Mouse (Mus musculus) spleen, adult 2 months (tissue): ENCODE measurements around the gene Cntn2. TPM values are rescaled to one million over a fixed set of nuclear protein-coding genes. Genes with fewer than 3 reads are reported as not detected.

ENCODE experiments used
- DNase-seq, 2 experiments: peaks; one replicate each; pipeline versions ENCODE4 v3.0.0 to v3.0.0-alpha.2; 2012 to 2021; ENCODE audit warnings: low spot score in 2 of 2, low read depth in 1 of 2
- H3K27ac ChIP-seq: fragments of 200-500 bp; 2 replicates; pipeline ENCODE4 v1.5.1; 2012; ENCODE audit warnings: low read length, inconsistent platforms; ENCODE audit not compliant: insufficient read depth
- H3K27me3 ChIP-seq: fragments of 200-500 bp; 2 replicates; pipeline ENCODE4 v1.6.1; 2012; ENCODE audit warnings: mild to moderate bottlenecking, moderate library complexity, low read length, inconsistent platforms; ENCODE audit not compliant: control insufficient read depth, insufficient read depth
- H3K36me3 ChIP-seq: fragments of 200-500 bp; 2 replicates; pipeline ENCODE4 v1.6.1; 2012; ENCODE audit warnings: mild to moderate bottlenecking, low read length, inconsistent platforms; ENCODE audit not compliant: control insufficient read depth, insufficient read depth
- H3K4me1 ChIP-seq: fragments of 200-500 bp; 2 replicates; pipeline ENCODE4 v1.6.1; 2011; ENCODE audit warnings: inconsistent platforms; ENCODE audit not compliant: control insufficient read depth, insufficient read depth, insufficient read length
- H3K4me3 ChIP-seq: fragments of 200-500 bp; 2 replicates; pipeline ENCODE4 v1.5.1; 2011; ENCODE audit warnings: mild to moderate bottlenecking, inconsistent platforms; ENCODE audit not compliant: insufficient read depth, insufficient read length; ENCODE audit errors: extremely low read depth
- CTCF ChIP-seq: fragments of 200-500 bp; IDR thresholded peaks from 2 replicates; pipeline ENCODE4 v1.5.1; 2011; ENCODE audit warnings: mild to moderate bottlenecking, inconsistent platforms; ENCODE audit not compliant: insufficient read depth, insufficient read length, insufficient replicate concordance; ENCODE audit errors: extremely low read depth
- POLR2A ChIP-seq: fragments of 200-500 bp; IDR thresholded peaks from 2 replicates; pipeline ENCODE4 v1.6.1; 2011; ENCODE audit warnings: low read depth, low read length, inconsistent platforms
- WGBS: fragments of 180-500 bp; shearing (Covaris S2); methylation state at CpG from one replicate; pipeline ENCODE4 v1.1.7; 2018; 5-methylcytosine and 5-hydroxymethylcytosine counted together
- polyA plus RNA-seq: library from polyadenylated mRNA; depleted of rRNA; stranded (reverse); fragments of >200 nt; gene quantifications from 2 replicates; pipeline ENCODE4 v1.2.3, GENCODE M21; 2012

Gene Cntn2
- polyA plus RNA-seq, 1 experiment, result not detected

DNA sequence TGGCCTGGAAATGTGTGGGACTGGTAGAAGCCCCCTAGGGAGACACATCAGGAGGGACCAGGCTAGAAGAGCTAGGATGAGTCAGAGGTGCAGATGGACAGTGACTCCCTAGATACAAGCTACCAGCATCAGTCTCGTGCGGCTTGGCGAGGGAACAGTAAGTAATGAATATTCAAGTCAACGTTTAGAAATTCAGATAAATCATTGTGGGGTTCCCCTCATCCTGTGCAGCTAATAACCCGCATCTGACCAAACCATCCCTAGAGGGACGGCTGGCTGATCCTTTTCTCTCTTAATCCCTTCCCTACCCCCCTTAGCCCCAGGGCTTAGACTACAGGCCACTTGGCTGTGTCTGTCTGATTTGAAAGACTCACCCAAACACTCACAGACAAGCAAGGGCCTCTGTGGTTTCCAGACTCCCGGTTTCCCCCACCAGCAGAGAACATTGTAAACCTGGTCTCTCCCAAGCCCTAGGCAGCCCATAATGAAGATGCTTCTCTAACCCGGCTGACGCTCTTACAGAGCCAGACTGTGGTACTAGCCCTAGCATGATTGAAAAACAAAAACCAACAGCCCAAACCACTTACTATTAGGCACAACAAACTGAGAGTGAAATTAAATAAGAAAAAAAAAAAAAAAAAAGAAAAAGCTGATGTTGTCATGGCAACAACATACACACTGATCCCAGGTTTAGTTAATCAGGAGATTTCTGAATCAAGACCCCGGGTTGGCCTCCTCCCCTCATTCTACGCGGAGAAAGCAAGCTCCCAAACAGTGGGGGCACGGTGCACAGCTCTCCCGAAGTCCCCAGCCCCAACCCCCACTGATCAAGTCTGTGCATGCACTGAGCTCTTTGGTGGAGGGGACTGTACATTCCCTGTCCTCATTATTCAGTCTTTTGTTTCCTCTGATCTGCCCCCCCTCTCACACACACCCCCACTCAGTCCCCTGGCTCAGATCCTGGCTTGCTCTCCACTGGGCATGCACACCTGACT is 39.1 kb upstream of the Cntn2 start:
- Histone ChIP-seq H3K36me3 (no peaks in the 10 kb centered on the region), H3K4me1 (no peaks in the 10 kb centered on the region), H3K4me3 (no peak overlapping the region), H3K27me3 (no peaks in the 10 kb centered on the region), H3K27ac (no peak overlapping the region)
- WGBS, result 76% methylated on average over 14 of the region's 14 CpGs
- no peak for DNase-seq
- no peak for TF ChIP-seq CTCF
- no peak for TF ChIP-seq POLR2A

DNA sequence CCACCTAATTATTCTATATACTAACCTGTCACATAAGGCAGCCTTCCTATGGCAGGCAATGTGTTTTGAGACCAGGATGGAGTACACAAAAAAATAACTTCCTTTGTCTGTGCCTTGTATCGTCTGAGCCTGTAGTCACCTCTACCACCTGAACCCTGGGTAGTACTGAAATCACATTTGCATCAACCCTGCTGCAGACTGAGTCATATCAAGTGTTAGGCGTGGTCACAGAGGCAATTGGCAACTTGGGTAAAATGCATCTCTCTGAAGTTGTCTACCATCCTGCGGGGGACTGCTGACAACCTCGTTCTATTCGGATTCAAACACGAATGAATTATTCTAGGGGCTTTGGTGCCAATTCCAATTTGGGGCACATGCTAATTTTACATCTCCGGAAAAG is 37.0 kb upstream of the Cntn2 start:
- WGBS, result 86% methylated on average over 7 of the region's 7 CpGs
- Histone ChIP-seq H3K4me3 (no peak overlapping the region), H3K36me3 (no peaks in the 10 kb centered on the region), H3K27me3 (no peaks in the 10 kb centered on the region), H3K27ac (no peak overlapping the region), H3K4me1 (no peaks in the 10 kb centered on the region)
- no peak for DNase-seq
- TF ChIP-seq POLR2A (no peak), CTCF (no peak)

DNA sequence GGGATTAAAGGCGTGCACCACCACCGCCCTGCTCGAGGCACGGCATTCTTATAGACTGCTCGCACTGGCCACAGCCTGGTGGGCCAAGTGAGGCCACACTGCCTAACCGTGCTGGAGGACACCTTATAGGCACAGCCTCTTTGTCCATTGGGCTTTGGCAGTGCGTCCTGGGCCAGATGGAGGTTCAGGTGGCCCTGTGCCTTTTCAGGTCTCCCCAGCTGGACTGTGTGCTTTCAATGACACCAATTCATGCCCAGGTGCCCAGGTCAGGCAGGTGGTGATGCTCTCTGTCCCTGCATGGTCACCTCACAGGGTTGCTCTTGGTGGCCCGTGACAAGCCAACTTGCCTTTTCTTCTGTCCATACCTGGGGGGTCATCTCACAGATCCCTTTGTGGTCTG is 33.8 kb upstream of the Cntn2 start:
- TF ChIP-seq POLR2A (no peak), CTCF (no peak)
- Histone ChIP-seq H3K27ac (no peak overlapping the region), H3K4me3 (no peak overlapping the region), H3K36me3 (no peaks in the 10 kb centered on the region), H3K4me1 (no peaks in the 10 kb centered on the region), H3K27me3 (no peaks in the 10 kb centered on the region)
- DNase-seq, result no peak
- WGBS, result 90% methylated on average over 8 of the region's 8 CpGs

DNA sequence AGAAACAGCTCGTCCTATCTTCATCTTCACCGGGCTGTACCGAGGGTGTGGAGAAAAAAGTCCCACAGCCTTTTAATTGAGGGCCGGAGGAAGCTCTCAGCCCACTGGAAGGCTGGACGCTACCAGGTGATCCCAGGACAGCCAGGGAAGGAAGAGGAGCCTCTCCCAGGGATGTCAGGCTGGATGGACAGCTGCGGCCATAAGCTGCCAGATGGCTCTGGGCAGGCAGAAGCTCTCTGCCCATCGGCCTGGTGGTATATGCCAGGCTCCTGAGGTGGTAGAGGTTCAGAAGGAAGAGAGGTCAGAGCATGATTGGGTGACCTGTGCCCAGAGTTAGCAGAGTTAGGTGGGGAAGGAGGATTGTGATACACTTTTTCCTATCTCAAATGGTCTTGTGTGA is 29.8 kb upstream of the Cntn2 start:
- TF ChIP-seq CTCF (no peak), POLR2A (no peak)
- Histone ChIP-seq H3K27me3 (no peaks in the 10 kb centered on the region), H3K4me1 (no peaks in the 10 kb centered on the region), H3K36me3 (no peaks in the 10 kb centered on the region), H3K27ac (no peak overlapping the region), H3K4me3 (no peak overlapping the region)
- 88% methylated on average over 7 of the region's 7 CpGs for WGBS
- DNase-seq, result no peak

DNA sequence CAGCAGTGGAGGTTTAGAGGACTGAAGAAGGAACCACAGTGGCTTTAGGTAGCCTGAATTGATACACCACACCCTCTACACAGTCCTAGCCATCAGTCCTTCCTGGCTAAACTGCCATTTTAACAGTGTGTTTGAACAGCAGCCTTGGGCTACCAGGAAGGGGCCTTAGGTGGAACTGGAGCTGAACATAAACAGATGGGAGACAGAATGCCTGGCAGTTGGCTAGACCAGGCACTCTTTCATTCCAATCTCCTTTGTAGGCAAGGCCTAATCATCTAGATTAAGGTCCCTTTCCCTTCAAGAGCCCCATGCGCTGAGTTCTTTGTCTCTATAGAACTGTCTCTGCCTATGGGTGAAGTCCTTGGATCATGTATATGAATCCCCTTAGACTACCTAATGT is 28.6 kb upstream of the Cntn2 start:
- Histone ChIP-seq H3K4me1 (no peaks in the 10 kb centered on the region), H3K36me3 (no peaks in the 10 kb centered on the region), H3K27ac (no peak overlapping the region), H3K27me3 (no peaks in the 10 kb centered on the region), H3K4me3 (no peak overlapping the region)
- DNase-seq, result no peak
- WGBS, result 92% methylated on average over 1 of the region's 1 CpGs
- TF ChIP-seq CTCF, result no peak
- TF ChIP-seq POLR2A, result no peak

DNA sequence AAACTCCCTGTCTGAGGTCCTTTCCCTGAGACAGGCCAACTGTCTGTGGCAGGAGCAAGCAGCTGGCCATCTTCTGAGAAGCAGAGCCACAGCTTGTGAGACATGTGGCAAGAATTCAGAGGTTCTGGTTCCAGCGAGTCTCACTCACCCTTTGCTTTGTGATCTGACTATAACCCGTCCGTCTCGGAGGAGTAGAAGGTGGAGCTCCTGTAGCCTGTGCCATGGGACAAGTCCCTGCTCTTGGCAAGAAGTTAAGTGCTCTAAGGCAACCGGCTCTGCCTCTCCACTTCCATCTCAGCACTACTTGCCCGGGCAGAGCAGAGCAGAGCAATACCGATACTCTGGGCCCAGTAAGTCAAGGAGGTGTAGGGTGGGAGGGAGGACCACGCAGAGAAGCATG is 27.9 kb upstream of the Cntn2 start:
- no peaks in the 10 kb centered on the region for H3K27me3 ChIP-seq
- H3K36me3 ChIP-seq, result no peaks in the 10 kb centered on the region
- no peak for TF ChIP-seq POLR2A
- TF ChIP-seq CTCF, result no peak
- WGBS, result 86% methylated on average over 8 of the region's 8 CpGs
- DNase-seq, result no peak
- no peaks in the 10 kb centered on the region for H3K4me1 ChIP-seq
- H3K4me3 ChIP-seq, result no peak overlapping the region
- H3K27ac ChIP-seq, result no peak overlapping the region

DNA sequence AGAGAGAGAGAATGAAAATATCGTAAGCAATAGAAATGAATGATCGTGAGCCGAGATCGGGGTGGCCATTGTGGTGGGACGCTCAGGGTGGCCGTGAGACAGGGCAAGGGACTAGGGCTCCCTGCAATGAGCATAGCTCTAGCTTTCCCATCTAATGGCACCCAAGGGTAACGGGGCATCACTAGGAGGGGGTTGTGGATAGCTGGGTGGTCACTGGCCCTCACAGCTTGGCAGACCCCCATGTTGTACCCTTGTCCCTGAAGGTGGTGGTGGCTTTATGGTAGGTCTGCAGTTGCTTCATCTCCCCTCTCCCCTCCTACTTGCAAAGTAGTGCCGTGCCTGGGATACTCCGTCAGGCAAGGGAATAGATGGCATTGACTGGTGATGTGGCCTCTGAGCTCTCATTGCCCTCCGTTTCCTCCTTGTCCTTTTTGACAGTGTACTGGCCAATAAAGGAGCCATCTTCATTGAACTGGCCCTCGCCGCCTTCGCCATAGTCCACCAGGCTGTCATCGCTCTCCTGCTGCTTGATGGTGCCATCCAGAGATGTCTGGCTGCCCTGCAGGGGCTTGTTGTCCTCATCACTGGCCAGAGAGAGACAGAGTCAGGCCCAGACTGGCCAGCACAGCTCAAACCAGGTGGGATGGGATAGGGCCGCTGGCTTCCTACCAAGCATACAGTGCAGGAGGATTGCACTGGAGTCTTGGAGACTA is 27.2 kb upstream of the Cntn2 start:
- H3K36me3 ChIP-seq, result no peaks in the 10 kb centered on the region
- DNase-seq, result no peak
- H3K27ac ChIP-seq, result no peak overlapping the region
- H3K4me3 ChIP-seq, result no peak overlapping the region
- H3K4me1 ChIP-seq, result no peaks in the 10 kb centered on the region
- H3K27me3 ChIP-seq, result no peaks in the 10 kb centered on the region
- TF ChIP-seq POLR2A (no peak), CTCF (no peak)
- WGBS, result 85% methylated on average over 15 of the region's 15 CpGs
